Mouse (Mus musculus) kidney, postnatal 10 days (tissue): ENCODE results near the gene Slc16a13.
A peak's percentile ranks its signal among the peaks of the same experiment; 100 is the strongest.

Source experiments
- DNase-seq: peaks from one replicate; pipeline ENCODE4 v3.0.0; 2021; ENCODE audit warnings: mixed read lengths

Gene Slc16a13

GRCm38 (mm10) chr11:70210681-70211080, 10.2 kb downstream of the Slc16a13 start:
- DNase-seq: no peak

DNA sequence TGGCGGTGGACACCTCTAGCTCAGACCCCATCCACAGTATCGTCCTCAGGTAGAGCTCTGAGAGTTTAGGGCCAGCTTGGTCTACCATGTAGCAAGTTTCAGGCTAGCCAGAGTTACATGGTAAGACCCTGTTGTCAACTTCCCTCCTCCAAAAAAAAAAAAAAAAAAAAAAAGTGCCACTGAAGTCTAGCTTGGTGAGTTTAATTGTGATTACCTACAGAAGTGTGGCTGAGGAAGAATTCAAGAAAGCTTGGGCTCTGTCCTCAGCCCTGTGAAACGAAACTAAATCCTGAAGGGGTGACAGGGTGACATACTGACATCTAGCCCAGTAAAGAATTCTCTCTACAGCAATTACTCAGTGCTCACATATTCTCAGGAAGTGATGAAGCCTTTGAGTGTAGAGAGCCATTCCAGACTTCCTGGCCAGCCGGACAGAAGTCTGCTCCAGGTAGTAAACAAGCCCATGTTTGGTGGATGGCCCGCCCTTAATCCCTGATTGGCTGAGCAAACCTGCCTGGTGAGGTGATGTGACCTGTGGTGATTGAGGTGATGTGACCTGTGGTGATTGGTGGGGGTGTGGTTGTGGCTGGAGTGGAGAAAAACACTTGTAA, 12.0 kb downstream of the Slc16a13 start:
- DNase-seq: no peak

DNA sequence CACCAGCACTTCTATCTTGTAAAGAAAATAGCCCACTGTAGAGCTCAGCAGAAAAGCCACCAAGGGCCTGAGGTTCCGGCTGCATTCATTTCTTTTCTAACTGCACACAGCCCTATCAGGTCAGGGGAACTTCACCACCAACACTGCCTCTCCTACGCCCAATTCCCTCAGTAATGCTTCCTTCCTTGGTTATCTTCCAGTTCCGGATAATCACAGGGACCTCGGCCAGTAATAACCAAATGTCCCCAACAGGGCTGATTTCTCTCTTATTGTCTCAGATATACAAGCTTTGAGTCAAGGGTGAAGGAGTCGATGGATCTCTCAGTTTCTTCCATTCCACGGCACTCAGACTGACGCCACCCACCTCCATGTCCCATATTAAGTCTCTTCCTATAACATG, 13.6 kb downstream of the Slc16a13 start:
- DNase-seq: no peak

GRCm38 (mm10) chr11:70206801-70207200, 14.1 kb downstream of the Slc16a13 start:
- no peak for DNase-seq

- DNase-seq: peak; percentile 95
Observed at GRCm38 (mm10) chr11:70201691-70202090, 19.2 kb downstream of the Slc16a13 start.

- DNase-seq: no peak
Observed at GRCm38 (mm10) chr11:70200036-70200608, 20.7 kb downstream of the Slc16a13 start.

DNA sequence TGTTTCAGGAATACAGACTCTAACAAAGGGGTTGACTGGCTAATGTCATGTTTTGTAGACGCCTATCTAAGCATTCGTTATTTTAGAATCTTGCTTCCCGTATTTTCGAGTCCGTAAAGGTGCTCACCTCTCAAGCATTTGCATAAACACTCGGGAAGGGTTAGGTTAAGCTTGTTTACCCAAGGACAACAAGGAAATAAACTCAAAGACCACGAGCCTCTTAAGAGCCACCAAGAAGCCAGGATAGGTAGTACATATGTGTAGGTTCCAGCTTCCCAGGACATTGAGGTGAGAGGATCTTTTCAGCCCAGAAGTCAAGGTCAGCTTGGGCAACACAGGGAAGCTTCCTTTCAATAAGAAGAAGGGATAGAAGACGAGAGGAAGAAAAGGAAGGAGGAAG, 21.8 kb downstream of the Slc16a13 start:
- DNase-seq: no peak

GRCm38 (mm10) chr11:70198332-70198731, 22.5 kb downstream of the Slc16a13 start:
- no peak for DNase-seq

DNA sequence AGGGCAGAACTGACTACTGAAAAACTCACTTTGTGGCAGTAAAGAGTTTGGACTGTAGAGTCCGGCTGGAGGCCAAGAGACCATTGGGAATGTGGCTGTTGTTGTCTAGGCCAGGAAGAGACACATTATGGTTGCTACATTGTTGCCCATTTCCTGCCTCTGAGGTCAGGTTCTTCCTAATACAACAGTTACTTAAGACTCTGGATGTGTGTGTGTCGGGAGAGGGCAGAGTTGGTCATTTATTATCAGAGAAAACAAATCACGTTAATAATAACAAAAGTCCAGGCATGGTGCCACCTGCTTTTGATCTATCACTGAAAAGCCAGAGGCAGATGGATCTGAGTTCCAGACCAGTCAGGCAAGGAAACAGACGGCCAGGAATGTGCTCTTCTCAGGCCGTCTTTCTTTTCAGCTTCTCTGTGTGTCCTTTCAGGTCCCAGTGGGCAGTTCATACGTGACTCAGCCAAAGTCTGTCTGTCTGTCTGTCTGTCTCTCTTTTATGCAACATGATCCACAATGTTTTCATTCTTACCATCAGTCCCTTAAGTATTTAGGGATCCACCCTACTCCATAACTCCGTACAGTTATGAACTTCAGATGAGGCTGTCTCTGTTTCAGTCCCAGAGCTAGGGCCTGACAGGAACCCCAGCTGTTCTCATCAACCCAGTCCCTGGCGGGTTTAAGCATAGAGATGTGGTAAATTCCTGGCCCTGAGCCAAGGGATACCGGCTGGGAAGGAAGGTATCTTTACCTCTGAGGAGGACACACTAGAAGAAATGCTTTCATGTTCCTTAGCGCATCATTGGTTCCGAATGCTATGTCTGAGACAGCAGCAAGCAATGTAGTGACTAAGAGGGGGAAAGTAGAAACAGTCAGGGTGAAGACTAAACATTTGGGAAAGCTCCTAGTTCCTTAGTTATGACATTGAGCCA, 27.2 kb downstream of the Slc16a13 start:
- no peak for DNase-seq

DNA sequence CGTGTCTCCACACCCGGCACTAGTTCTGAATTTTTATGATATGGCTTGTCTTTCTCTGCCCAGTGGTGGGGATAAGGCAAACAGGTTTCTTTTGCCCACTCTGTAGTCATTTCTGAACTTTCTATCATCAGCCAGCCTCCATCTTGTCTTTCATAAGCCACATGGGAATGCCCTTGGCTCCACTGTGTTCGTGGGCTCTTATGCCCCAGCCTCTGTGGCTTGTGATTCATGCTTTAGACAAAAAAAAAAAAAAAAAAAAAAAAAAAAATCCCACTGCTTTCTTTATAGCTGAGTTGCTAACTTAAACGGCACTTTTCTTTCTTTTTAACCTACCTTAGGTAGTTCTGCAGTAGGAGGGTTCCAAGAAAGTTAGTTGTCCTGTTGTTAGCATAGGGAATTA, 28.7 kb downstream of the Slc16a13 start:
- no peak for DNase-seq

- DNase-seq: no peak
Observed at GRCm38 (mm10) chr11:70191188-70191587, 29.7 kb downstream of the Slc16a13 start.

- peak; percentile 63 for DNase-seq
Observed at GRCm38 (mm10) chr11:70189319-70190134, 31.3 kb downstream of the Slc16a13 start.

DNA sequence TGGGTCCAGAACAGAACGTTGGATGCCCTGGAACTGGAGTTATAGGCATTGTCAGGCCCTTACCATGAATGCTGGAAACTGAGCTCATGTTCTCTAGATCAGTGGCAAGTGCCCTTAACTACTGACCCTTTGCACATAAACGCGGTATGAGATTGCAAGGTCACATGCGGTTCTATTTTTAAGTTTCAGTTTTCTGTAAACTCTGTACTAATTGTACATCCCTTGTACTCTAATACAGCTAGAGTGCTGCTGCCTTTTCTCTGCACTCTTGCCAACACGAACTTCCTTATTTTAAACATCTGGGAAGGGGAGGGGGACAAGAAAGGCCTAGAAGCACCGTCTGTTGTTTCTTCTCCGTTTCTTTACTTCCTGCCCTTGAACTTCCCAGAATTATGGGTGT, 35.7 kb downstream of the Slc16a13 start:
- no peak for DNase-seq

DNA sequence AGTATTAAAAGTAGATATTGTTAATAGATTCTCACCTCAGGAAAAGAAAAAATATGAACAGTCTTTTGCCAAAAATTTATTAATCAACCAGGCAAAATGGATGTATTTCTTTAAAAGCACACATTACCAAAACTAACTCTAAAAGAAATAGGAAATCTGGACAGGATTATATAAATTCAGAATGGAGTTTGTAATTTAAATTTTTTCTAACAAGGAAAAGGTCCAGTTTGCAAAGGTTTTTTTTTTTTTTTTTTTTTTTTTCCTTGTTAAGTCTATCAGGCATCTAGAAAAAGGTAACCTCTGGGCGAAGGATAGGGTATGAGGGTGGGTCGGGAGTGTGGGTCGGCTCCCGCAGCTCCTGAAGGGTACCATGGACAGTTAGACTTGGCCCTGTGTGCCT, 40.4 kb downstream of the Slc16a13 start:
- DNase-seq: no peak

- DNase-seq: peak; percentile 37
Observed at GRCm38 (mm10) chr11:70179401-70179800, 41.5 kb downstream of the Slc16a13 start.

- DNase-seq: no peak
Observed at GRCm38 (mm10) chr11:70178756-70179155, 42.1 kb downstream of the Slc16a13 start.

DNA sequence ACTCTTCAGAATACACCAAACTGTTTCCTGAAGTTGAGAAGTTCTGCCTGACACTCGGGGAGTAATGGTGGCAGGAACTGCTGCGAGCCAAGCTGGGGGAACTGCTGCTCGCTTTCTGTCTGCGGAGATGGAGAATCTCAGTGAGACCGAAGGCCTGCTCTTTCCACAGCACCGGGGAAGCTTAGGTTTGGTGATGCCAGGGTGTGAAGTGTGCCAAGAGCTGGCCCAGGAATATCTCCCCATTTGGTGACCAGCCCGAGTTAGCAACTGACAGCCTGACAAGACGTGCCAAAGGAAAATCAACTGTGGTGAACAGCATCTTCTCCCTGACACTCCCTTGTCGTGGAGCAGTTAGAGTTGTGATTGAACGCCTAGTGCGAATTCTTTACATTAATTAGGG, 42.6 kb downstream of the Slc16a13 start:
- DNase-seq: no peak

DNA sequence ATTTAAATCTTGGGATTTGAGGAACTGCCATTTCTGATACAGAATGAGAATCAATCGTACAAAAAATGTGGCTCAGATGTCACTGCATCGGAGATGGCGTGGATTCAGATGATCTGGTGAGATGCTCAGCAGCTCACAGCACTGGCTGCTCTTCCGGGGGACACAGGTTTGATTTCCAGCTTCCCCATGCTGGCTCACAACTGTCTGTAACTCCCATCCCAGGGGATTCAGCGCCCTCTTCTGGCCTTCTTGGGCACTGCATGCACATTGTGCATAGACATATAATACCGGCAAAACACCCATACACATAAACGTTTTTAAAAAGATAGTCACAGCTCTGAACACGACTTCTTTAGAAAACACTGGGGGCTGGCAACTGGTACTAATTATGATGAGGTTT, 43.2 kb downstream of the Slc16a13 start:
- DNase-seq: peak; percentile 37

DNA sequence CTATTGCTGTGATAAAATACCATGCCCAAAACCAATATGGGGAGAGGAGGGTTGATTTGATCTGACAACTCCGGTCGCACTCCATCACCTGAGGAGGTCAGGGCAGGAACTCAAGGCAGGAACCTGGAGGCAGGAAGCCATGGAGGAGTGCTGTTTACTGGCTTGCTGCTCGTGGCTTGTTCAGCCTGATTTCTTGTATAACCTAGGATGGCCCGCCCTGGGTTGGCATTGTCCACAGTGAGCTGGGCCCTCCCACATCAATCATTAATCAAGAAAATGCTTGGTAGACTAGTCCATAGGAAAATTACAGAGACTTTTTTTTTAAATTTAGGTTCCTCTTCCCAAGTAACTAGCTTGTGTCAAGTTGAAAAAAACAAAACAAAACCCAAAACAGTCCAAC, 46.4 kb downstream of the Slc16a13 start:
- peak; percentile 47 for DNase-seq

GRCm38 (mm10) chr11:70172298-70172697, 48.6 kb downstream of the Slc16a13 start:
- peak; percentile 25 for DNase-seq

- peak; percentile 42 for DNase-seq
Observed at GRCm38 (mm10) chr11:70171847-70172246, 49.0 kb downstream of the Slc16a13 start.

- peak; percentile 55 for DNase-seq
Observed at GRCm38 (mm10) chr11:70171181-70171580, 49.7 kb downstream of the Slc16a13 start.

GRCm38 (mm10) chr11:70170291-70170690, 50.6 kb downstream of the Slc16a13 start:
- DNase-seq: no peak
